Mouse (Mus musculus) cortical plate, adult 2 months (tissue): ENCODE results near the gene Bcl2l12.

Experiments used
- CTCF ChIP-seq: fragments of 200-500 bp; IDR thresholded peaks from 2 replicates; pipeline ENCODE4 v1.5.1; 2011; ENCODE audit warnings: mild to moderate bottlenecking, control low read depth, low read length; ENCODE audit not compliant: insufficient read depth; ENCODE audit errors: extremely low read depth
- POLR2A ChIP-seq: fragments of 200-500 bp; IDR thresholded peaks from 2 replicates; pipeline ENCODE4 v1.6.1; 2011; ENCODE audit warnings: mild to moderate bottlenecking, low read length, control low read depth; ENCODE audit not compliant: insufficient read depth; ENCODE audit errors: extremely low read depth

DNA sequence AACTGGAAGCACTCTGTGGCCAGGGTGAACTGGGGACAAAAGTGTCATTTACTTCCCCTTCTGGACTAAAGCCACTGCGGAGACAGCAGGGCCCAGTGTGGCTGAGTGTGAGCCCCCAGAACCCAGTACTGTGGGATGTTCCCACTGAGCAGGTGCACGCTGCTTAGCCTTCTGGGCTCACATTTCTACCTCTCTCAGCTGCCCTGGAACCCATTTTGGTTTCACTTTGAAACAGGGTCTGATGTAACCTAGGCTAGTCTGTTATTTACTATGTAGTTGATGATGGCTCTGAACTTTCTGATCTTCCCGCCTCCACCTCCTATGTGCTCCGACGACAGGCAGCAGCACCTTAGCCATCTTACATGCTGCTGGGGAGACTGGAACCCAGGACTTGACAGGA is 35.7 kb downstream of the Bcl2l12 start:
- TF ChIP-seq CTCF, result no peak
- no peak for TF ChIP-seq POLR2A
